Mouse (Mus musculus): ENCODE measurements around the gene Nfya.

- TF ChIP-seq ZC3H11A (IDR thresholded peaks at IDR 0.05; ENCODE audit: borderline replicate concordance, low read depth, low read length): no peak
- no peak for TF ChIP-seq MAFK (IDR thresholded peaks at IDR 0.05; ENCODE audit: insufficient read depth, low read depth, low read length)
- no peak for TF ChIP-seq ZNF384 (IDR thresholded peaks at IDR 0.05; ENCODE audit: low read depth, low read length)
- no peak for TF ChIP-seq CHD2 (IDR thresholded peaks at IDR 0.05; ENCODE audit: low read depth, low read length)
- no peak for TF ChIP-seq HCFC1 (IDR thresholded peaks at IDR 0.05; ENCODE audit: borderline replicate concordance, insufficient read depth, low read length)
Observed at GRCm38 (mm10) chr17:48451353-48451675, 41.6 kb upstream of the Nfya start, which contains the start of gene Tspo2.

Measured in ES-E14 (cell line).